Mouse (Mus musculus) bone marrow, adult 2 months (tissue): Measurements from ENCODE around the gene Ror1.
A peak's percentile ranks its signal among the peaks of the same experiment; 100 is the strongest.

Source experiments
- CTCF ChIP-seq: fragments of 200-500 bp; IDR thresholded peaks from 2 replicates; pipeline ENCODE4 v1.5.1; 2011; ENCODE audit warnings: low read length, control low read depth; ENCODE audit not compliant: control insufficient read depth, insufficient read depth
- POLR2A ChIP-seq: fragments of 200-500 bp; IDR thresholded peaks from 2 replicates; pipeline ENCODE4 v1.6.1; 2011; ENCODE audit warnings: low read depth, mild to moderate bottlenecking, control low read depth, low read length, borderline replicate concordance; ENCODE audit not compliant: control insufficient read depth

- TF ChIP-seq CTCF (peak; percentile 56; the same call in 1 of the 2 replicates), POLR2A (no peak)
These were observed 119.0 kb downstream of the Ror1 start for GRCm38 (mm10) chr4:100214324-100215215.
